Mouse (Mus musculus) stomach, embryonic 16.5 days (tissue): ENCODE measurements around the gene Trpc5os. TPM values are rescaled to one million over a fixed set of nuclear protein-coding genes. Genes with fewer than 3 reads are reported as not detected.

Experiments
- ATAC-seq: fragments of 200-750 bp; cut with Nextera tagmentation; 2 replicates; pipeline ENCODE4 v1.8.0; 2017; ENCODE audit warnings: moderate number of reproducible peaks, moderate TSS enrichment; ENCODE audit not compliant: insufficient read depth, low FRiP score
- H3K27ac ChIP-seq: fragments of 300-500 bp; sonication (generic); 2 replicates; pipeline ENCODE4 v1.5.1; 2014; ENCODE audit warnings: low read length
- H3K27me3 ChIP-seq: fragments of 300-500 bp; sonication (generic); 2 replicates; pipeline ENCODE4 v1.6.1; 2014; ENCODE audit warnings: low read length, control low read depth, mixed read lengths; ENCODE audit not compliant: control insufficient read depth, insufficient read depth
- H3K36me3 ChIP-seq: fragments of 300-500 bp; sonication (generic); 2 replicates; pipeline ENCODE4 v1.6.1; 2014; ENCODE audit warnings: low read length; ENCODE audit not compliant: control insufficient read depth, insufficient read depth
- H3K4me1 ChIP-seq: fragments of 300-500 bp; sonication (generic); 2 replicates; pipeline ENCODE4 v1.6.1; 2014; ENCODE audit warnings: low read length, control low read depth, mixed read lengths; ENCODE audit not compliant: control insufficient read depth, insufficient read depth
- H3K4me2 ChIP-seq: fragments of 300-500 bp; sonication (generic); 2 replicates; pipeline ENCODE4 v1.6.1; 2014; ENCODE audit warnings: low read depth, low read length, mixed read lengths
- H3K4me3 ChIP-seq: fragments of 300-500 bp; sonication (generic); replicated peaks from 2 replicates; pipeline ENCODE4 v1.5.1; 2014; ENCODE audit warnings: mild to moderate bottlenecking, low read length
- H3K9ac ChIP-seq: fragments of 300-500 bp; sonication (generic); 2 replicates; pipeline ENCODE4 v1.6.1; 2014; ENCODE audit warnings: low read length
- H3K9me3 ChIP-seq: fragments of 300-500 bp; sonication (generic); replicated peaks from 2 replicates; pipeline ENCODE4 v1.6.1; 2016; ENCODE audit warnings: low read length, control low read depth; ENCODE audit not compliant: control insufficient read depth
- WGBS: fragments of 180-500 bp; shearing (Covaris S2); extraction: QIAGEN DNeasy Blood & Tissue Kit; methylation state at CpG from one replicate; pipeline ENCODE4 v1.1.7; 2014; 5-methylcytosine and 5-hydroxymethylcytosine counted together
- polyA plus RNA-seq: library from polyadenylated mRNA; unstranded; fragments of >200 nt; fragmentation: Nextera tagmentation; extraction: Ambion mirVana; gene quantifications from 2 replicates; pipeline ENCODE4 v1.2.1, GENCODE M21; 2015

Trpc5os gene
- polyA plus RNA-seq = 0.06 TPM in 1 of 2 replicates, not detected in the other

GRCm38 (mm10) chrX:144456281-144456680 is at the start of gene Trpc5os:
TSS of gene Trpc5os (plus strand) at chrX:144456581.
- no peak for ATAC-seq
- Histone ChIP-seq H3K4me2 (no peak within 1 kb of the TSS), H3K4me3 (no peak within 1 kb of the TSS), H3K27me3 (no peaks in the 10 kb centered on the region), H3K9me3 (no peaks in the 10 kb centered on the region), H3K27ac (no peak within 1 kb of the TSS), H3K4me1 (no peaks in the 10 kb centered on the region), H3K9ac (no peak within 1 kb of the TSS), H3K36me3 (no peaks in the 10 kb centered on the region)
- WGBS = 75% methylated on average over 5 of the region's 5 CpGs

DNA sequence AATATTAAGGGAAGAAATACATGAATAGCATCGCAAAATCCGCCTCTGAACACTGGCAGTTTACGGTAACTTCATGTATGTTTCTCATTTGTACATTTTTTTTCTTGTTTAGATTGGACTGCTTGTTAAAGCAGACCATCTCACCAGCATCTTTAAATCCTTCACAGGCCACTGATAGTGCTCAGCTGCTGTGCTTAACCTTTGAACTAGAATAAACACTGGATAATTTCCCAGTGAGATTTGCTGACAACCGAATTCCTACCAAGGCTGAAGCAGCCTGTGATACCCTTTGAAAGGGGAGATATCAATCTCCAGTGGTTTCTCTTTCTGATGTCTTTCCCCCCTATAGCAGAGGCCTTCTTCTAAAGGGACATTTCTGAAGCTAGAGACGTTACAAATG is 48.3 kb upstream of the Trpc5os start:
- no peaks in the 10 kb centered on the region for H3K27me3 ChIP-seq
- no peak overlapping the region for H3K4me2 ChIP-seq
- no peaks in the 10 kb centered on the region for H3K36me3 ChIP-seq
- H3K9me3 ChIP-seq = no peaks in the 10 kb centered on the region
- no peaks in the 10 kb centered on the region for H3K4me1 ChIP-seq
- ATAC-seq = no peak
- whole genome bisulfite sequencing = 62% methylated on average over 5 of the region's 5 CpGs
- no peak overlapping the region for H3K4me3 ChIP-seq
- H3K9ac ChIP-seq = no peak overlapping the region
- H3K27ac ChIP-seq = no peak overlapping the region

DNA sequence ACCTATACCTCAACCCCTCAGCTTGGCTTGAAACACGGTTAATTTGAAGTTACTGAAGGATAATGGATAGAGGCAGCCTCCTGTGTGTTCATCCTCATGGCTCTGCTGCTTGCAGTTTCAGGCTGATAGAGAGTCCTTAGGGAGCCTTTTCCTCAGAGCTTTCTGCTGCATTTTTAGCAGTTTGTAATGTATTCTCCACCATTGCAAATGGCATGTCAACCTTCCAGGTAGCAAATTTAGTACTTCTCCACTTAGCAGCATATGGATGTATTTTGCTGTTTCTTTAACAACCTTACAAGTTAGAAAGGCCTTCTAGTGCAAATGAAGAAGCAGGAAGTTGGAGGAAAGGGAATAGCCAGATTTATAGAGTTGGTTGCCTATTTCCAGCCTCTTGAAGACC is 36.1 kb upstream of the Trpc5os start:
- Histone ChIP-seq H3K4me2 (no peak overlapping the region), H3K27ac (no peak overlapping the region), H3K36me3 (no peaks in the 10 kb centered on the region), H3K27me3 (no peaks in the 10 kb centered on the region), H3K9ac (no peak overlapping the region), H3K4me3 (no peak overlapping the region), H3K9me3 (no peaks in the 10 kb centered on the region), H3K4me1 (no peaks in the 10 kb centered on the region)
- 60% methylated on average over 1 of the region's 1 CpGs for whole genome bisulfite sequencing
- no peak for ATAC-seq

- Histone ChIP-seq H3K4me3 (no peak overlapping the region), H3K4me2 (no peak overlapping the region), H3K27ac (no peak overlapping the region), H3K27me3 (no peaks in the 10 kb centered on the region), H3K4me1 (no peaks in the 10 kb centered on the region), H3K36me3 (no peaks in the 10 kb centered on the region), H3K9ac (no peak overlapping the region), H3K9me3 (no peaks in the 10 kb centered on the region)
- ATAC-seq = no peak
- WGBS = 90% methylated on average over 1 of the region's 1 CpGs
Observed at GRCm38 (mm10) chrX:144421091-144421490, 35.3 kb upstream of the Trpc5os start.

DNA sequence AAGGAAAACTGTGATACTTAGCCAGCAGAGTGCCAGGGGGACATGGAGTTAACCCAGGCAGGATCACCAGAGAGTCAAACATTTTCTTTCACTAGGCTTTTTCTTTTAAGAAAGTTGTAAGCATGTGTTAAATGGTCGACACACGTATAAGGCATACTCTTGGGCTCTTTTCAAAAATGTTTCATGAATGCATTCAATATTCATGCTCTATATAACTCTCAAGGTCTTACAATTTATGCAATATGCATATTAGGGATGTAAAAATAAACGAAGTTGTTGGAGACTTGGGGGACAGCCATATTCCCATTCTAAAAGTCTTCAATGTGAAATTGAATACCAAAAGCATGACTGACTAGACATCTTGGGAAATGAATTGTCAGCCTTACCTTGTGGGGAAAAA is 32.5 kb upstream of the Trpc5os start:
- Histone ChIP-seq H3K36me3 (no peaks in the 10 kb centered on the region), H3K4me3 (no peak overlapping the region), H3K27me3 (no peaks in the 10 kb centered on the region), H3K4me1 (no peaks in the 10 kb centered on the region), H3K27ac (no peak overlapping the region), H3K4me2 (no peak overlapping the region), H3K9me3 (no peaks in the 10 kb centered on the region), H3K9ac (no peak overlapping the region)
- no peak for ATAC-seq
- 74% methylated on average over 3 of the region's 3 CpGs for WGBS

- H3K27me3 ChIP-seq = no peaks in the 10 kb centered on the region; the same call in 1 of the 2 replicates
- ATAC-seq = no peak
- 83% methylated on average over 2 of the region's 2 CpGs for whole genome bisulfite sequencing
Observed at GRCm38 (mm10) chrX:144464416-144464815, 8.0 kb downstream of the Trpc5os start.

GRCm38 (mm10) chrX:144491394-144491793 is 35.0 kb downstream of the Trpc5os start:
- WGBS = 67% methylated on average over 1 of the region's 1 CpGs
- ATAC-seq = no peak
- Histone ChIP-seq H3K9me3 (no peaks in the 10 kb centered on the region), H3K9ac (no peak overlapping the region), H3K4me3 (no peak overlapping the region), H3K27ac (no peak overlapping the region), H3K36me3 (no peaks in the 10 kb centered on the region), H3K4me1 (no peaks in the 10 kb centered on the region), H3K27me3 (no peaks in the 10 kb centered on the region), H3K4me2 (no peak overlapping the region)

More at GRCm38 (mm10) chrX:144464416-144464815, 8.0 kb downstream of the Trpc5os start:
- Histone ChIP-seq H3K36me3 (no peaks in the 10 kb centered on the region), H3K4me3 (no peak overlapping the region), H3K27ac (no peak overlapping the region), H3K4me1 (no peaks in the 10 kb centered on the region), H3K4me2 (no peak overlapping the region), H3K9ac (no peak overlapping the region), H3K9me3 (no peaks in the 10 kb centered on the region)

GRCm38 (mm10) chrX:144523239-144523638 is 66.9 kb downstream of the Trpc5os start:
- Histone ChIP-seq H3K27me3 (no peaks in the 10 kb centered on the region), H3K9me3 (no peaks in the 10 kb centered on the region), H3K4me3 (no peak overlapping the region), H3K4me1 (no peaks in the 10 kb centered on the region), H3K36me3 (no peaks in the 10 kb centered on the region), H3K9ac (no peak overlapping the region), H3K4me2 (no peak overlapping the region), H3K27ac (no peak overlapping the region)
- ATAC-seq = no peak
- WGBS = 91% methylated on average over 5 of the region's 5 CpGs

DNA sequence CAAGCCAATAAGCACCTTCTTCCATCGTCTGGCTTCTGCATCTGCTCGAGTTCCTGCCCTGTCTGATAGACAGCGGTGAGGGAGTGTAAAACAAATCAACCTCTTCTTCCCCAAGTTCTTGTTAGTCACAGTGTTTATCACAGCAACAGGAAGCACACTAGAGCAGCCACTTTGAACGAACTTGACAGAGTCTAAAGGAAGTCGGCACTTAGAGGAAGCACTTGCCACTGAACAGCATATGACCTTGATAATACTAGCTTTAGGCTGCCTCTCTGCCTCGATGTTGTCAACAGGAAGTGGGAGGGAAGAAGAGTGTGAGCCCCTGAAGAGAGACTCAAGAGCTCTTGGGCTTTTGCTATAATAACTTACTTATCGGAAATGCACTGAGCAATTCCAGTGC is 69.7 kb downstream of the Trpc5os start:
- no peaks in the 10 kb centered on the region for H3K36me3 ChIP-seq
- H3K27ac ChIP-seq = no peak overlapping the region
- H3K4me1 ChIP-seq = no peaks in the 10 kb centered on the region
- 59% methylated on average over 7 of the region's 7 CpGs for WGBS
- no peaks in the 10 kb centered on the region for H3K9me3 ChIP-seq
- H3K9ac ChIP-seq = no peak overlapping the region
- no peak overlapping the region for H3K4me2 ChIP-seq
- H3K4me3 ChIP-seq = no peak overlapping the region
- no peaks in the 10 kb centered on the region for H3K27me3 ChIP-seq
- ATAC-seq = no peak
